Mouse (Mus musculus) neural tube, embryonic 11.5 days (tissue): ENCODE measurements at regions not wholly inside any gene's neighbourhood (a gene's known extent, or its start where the extent isn't known, plus 50 kb on each side); places are given as distances from the start of the nearest gene placed in this dataset.

ENCODE experiments used
- ATAC-seq: fragments of 200-750 bp; cut with Nextera tagmentation; 2 replicates; pipeline ENCODE4 v1.8.0; 2017; ENCODE audit warnings: moderate number of reproducible peaks, mild to moderate bottlenecking, moderate TSS enrichment, moderate library complexity; ENCODE audit not compliant: insufficient read depth, low FRiP score, low TSS enrichment
- DNase-seq: peaks from one replicate; pipeline ENCODE4 v3.0.0-alpha.2; 2015; ENCODE audit warnings: low spot score
- H3K27ac ChIP-seq: fragments of 300-500 bp; sonication (generic); 2 replicates; pipeline ENCODE4 v1.5.1; 2014; ENCODE audit warnings: low read depth, mild to moderate bottlenecking, low read length
- H3K27me3 ChIP-seq: fragments of 300-500 bp; sonication (generic); 2 replicates; pipeline ENCODE4 v1.6.1; 2014; ENCODE audit warnings: mild to moderate bottlenecking, low read length, mixed read lengths; ENCODE audit not compliant: control insufficient read depth, insufficient read depth
- H3K36me3 ChIP-seq: fragments of 300-500 bp; sonication (generic); 2 replicates; pipeline ENCODE4 v1.6.1; 2014; ENCODE audit warnings: mild to moderate bottlenecking, low read length, moderate library complexity, mixed read lengths; ENCODE audit not compliant: control insufficient read depth, insufficient read depth
- H3K4me1 ChIP-seq: fragments of 300-500 bp; sonication (generic); 2 replicates; pipeline ENCODE4 v1.6.1; 2014; ENCODE audit warnings: low read length, mixed read lengths; ENCODE audit not compliant: control insufficient read depth, insufficient read depth
- H3K4me2 ChIP-seq: fragments of 300-500 bp; sonication (generic); 2 replicates; pipeline ENCODE4 v1.6.1; 2014; ENCODE audit warnings: low read depth, mild to moderate bottlenecking, moderate library complexity
- H3K4me3 ChIP-seq: fragments of 300-500 bp; sonication (generic); 2 replicates; pipeline ENCODE4 v1.5.1; 2014; ENCODE audit warnings: low read depth, low read length
- H3K9ac ChIP-seq: fragments of 300-500 bp; sonication (generic); 2 replicates; pipeline ENCODE4 v1.6.1; 2014; ENCODE audit warnings: mild to moderate bottlenecking, low read length
- H3K9me3 ChIP-seq: fragments of 300-500 bp; sonication (generic); 2 replicates; pipeline ENCODE4 v1.6.1; 2016; ENCODE audit warnings: low read length; ENCODE audit not compliant: control insufficient read depth
- WGBS: fragments of 180-500 bp; shearing (Covaris S2); extraction: QIAGEN DNeasy Blood & Tissue Kit; methylation state at CpG from one replicate; pipeline ENCODE4 v1.1.7; 2014; 5-methylcytosine and 5-hydroxymethylcytosine counted together

DNA sequence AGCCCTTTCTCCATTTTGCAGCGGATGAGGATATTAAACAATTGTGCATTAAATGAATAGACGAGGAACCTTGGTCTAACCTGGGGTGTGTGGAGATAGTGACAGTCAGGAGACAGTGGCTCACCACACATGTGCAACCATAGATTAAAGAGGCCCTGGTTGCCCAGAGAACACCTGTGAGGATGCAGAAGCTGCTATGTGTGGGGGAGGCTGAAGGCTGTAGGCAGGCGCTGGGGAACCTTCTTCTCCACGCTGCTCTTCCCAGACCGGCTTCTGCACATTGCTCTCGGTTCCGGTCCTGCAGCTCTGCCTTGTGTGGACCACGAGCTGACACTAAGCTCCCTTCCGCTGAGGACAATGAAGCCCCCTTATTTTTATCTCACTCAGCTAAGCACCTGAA lies 412.1 kb upstream of the Adgrl2 start:
- Histone ChIP-seq H3K9ac (no peak overlapping the region), H3K4me1 (no peaks in the 10 kb centered on the region), H3K9me3 (no peaks in the 10 kb centered on the region), H3K4me3 (no peak overlapping the region), H3K27ac (no peak overlapping the region), H3K4me2 (no peak overlapping the region), H3K36me3 (no peaks in the 10 kb centered on the region), H3K27me3 (no peaks in the 10 kb centered on the region)
- WGBS: 89% methylated on average over 9 of the region's 9 CpGs
- no peak for DNase-seq
- no peak for ATAC-seq

DNA sequence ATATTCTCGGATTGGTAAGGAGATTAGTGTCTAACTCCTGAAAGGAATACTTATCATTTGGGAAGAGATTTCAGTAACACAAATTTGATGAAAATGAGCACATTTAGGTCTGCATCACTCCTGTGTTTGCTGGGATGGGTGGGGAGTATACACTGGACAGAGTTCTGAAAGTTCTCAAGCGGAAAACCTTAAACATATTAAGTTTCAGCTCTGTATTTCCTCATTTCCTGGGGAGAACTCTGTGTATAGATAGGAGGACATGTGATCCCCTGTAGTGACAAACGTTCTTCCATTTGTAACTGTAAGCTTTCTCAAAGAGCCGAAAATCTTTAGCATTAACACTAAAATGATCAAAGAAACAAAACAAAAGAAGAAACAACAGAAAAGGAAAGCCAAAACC lies 404.7 kb upstream of the Adgrl2 start:
- Histone ChIP-seq H3K9me3 (no peaks in the 10 kb centered on the region), H3K27me3 (no peaks in the 10 kb centered on the region), H3K27ac (no peak overlapping the region), H3K4me2 (no peak overlapping the region), H3K36me3 (no peaks in the 10 kb centered on the region), H3K9ac (no peak overlapping the region), H3K4me1 (no peaks in the 10 kb centered on the region), H3K4me3 (no peak overlapping the region)
- WGBS: 72% methylated on average over 4 of the region's 4 CpGs
- no peak for ATAC-seq
- no peak for DNase-seq

DNA sequence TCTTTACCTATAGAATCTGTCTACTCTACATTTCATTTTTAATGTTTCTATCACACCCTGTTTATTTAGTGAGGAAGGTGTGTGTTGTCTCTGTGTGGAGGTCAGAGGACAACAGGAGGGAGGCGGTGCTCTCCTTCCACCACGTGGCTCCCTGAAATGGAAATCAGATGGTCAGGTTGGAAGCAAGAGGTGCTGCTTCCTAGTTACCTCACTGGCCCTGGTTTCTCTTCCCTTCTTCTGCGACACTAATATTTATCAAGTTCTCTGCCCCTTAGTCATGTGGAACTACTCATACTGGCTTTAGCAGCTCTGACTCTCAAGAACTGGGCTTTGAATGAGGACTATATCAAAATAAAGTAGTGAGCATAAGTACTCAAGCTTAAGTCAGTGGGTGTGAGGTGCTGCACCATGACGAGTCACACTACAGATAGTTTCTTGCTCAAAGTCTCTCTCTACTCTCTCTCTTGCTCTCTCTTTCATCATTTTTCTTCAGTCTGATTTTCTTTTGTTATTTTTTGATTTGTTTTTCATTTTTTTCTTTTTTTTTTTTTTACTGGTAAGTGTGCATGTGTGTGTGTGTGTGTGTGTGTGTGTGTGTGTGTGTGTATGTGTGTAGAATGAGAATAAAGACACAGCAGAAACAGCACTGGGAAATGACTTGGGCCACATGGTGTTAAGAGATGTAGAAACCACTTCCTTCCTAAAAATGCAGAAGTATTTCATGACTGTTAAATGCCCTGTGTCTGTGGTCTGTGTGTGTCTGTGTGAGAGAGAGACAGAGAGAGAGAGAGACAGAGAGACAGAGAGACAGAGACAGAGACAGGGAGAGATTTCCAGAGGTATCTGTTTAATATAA lies 403.2 kb upstream of the Adgrl2 start:
- no peak overlapping the region for H3K4me3 ChIP-seq
- ATAC-seq (no peak), DNase-seq (no peak)
- no peak overlapping the region for H3K9ac ChIP-seq
- no peak overlapping the region for H3K4me2 ChIP-seq
- WGBS: 73% methylated on average over 4 of the region's 4 CpGs
- H3K27me3 ChIP-seq: no peaks in the 10 kb centered on the region
- no peaks in the 10 kb centered on the region for H3K4me1 ChIP-seq
- no peaks in the 10 kb centered on the region for H3K9me3 ChIP-seq
- H3K36me3 ChIP-seq: no peaks in the 10 kb centered on the region
- H3K27ac ChIP-seq: no peak overlapping the region

DNA sequence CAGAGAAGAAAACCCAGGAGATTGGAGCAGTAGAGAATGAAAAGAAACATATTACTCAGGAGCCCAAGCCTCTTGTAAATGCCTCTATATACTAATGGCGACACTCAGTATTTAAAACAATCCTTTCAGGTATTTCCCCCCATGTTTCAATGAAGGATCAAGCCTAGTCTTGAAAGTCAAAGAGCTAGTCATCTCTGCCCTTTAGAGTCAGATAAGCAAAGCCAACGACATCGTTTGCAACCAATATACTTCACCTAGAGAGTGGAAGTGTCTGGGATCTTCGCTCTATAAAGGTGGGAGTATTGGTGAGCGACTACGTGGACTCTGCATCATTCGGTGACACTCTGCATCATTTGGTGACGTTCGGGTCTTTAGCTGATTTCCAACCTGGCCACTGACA lies 401.8 kb upstream of the Adgrl2 start:
- no peaks in the 10 kb centered on the region for H3K27me3 ChIP-seq
- WGBS: 96% methylated on average over 9 of the region's 9 CpGs
- H3K4me3 ChIP-seq: no peak overlapping the region
- DNase-seq (no peak), ATAC-seq (no peak)
- no peaks in the 10 kb centered on the region for H3K9me3 ChIP-seq
- H3K4me2 ChIP-seq: no peak overlapping the region
- H3K4me1 ChIP-seq: no peaks in the 10 kb centered on the region
- no peak overlapping the region for H3K27ac ChIP-seq
- no peaks in the 10 kb centered on the region for H3K36me3 ChIP-seq
- H3K9ac ChIP-seq: no peak overlapping the region

DNA sequence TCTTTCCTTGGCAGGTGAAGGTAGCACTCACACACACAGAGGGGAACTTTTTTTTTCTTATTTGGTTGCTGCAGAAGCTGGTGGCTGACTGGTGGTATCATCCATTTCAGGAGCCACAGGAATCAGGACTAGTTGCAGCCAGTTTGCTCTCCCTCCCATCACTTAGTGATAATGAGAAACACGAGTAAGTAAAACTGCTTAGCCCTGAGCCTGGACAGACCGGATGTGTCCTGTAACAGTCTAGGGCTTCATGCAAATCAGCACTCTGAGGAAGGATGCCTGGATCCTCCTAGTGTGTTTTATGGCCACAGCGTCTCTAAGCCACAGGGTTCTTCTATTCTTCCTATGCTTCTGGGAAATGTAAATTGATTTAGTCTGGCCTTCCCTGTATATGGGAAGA lies 397.2 kb upstream of the Adgrl2 start:
- H3K4me2 ChIP-seq: no peak overlapping the region
- H3K27me3 ChIP-seq: no peaks in the 10 kb centered on the region
- no peak overlapping the region for H3K4me3 ChIP-seq
- H3K9me3 ChIP-seq: no peaks in the 10 kb centered on the region
- WGBS: 19% methylated on average over 3 of the region's 3 CpGs
- no peaks in the 10 kb centered on the region for H3K36me3 ChIP-seq
- no peak overlapping the region for H3K9ac ChIP-seq
- ATAC-seq (no peak), DNase-seq (no peak)
- no peaks in the 10 kb centered on the region for H3K4me1 ChIP-seq
- no peak overlapping the region for H3K27ac ChIP-seq

DNA sequence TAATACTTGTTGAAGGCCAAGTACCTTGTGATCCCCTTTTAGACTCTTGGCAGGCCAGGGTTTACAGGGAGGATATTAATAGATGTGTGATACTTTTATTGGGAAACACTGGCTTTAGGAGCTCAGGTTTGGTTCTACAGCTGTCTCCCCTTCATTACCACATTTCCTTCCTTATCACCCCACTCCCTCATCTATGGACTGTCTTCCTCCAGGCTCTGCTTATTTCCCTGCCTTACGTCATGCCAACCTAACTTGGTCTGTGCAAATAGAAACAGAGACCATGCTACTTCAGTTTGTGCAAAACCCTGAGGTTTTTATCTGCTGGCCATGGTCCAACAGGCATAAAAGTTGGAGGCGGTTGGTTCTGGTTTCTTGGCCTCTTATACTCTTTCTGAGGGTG lies 395.7 kb upstream of the Adgrl2 start:
- Histone ChIP-seq H3K9me3 (no peaks in the 10 kb centered on the region), H3K27ac (no peak overlapping the region), H3K4me1 (no peaks in the 10 kb centered on the region), H3K36me3 (no peaks in the 10 kb centered on the region), H3K4me3 (no peak overlapping the region), H3K4me2 (no peak overlapping the region), H3K27me3 (no peaks in the 10 kb centered on the region), H3K9ac (no peak overlapping the region)
- DNase-seq (no peak), ATAC-seq (no peak)
- 89% methylated on average over 2 of the region's 2 CpGs for WGBS

DNA sequence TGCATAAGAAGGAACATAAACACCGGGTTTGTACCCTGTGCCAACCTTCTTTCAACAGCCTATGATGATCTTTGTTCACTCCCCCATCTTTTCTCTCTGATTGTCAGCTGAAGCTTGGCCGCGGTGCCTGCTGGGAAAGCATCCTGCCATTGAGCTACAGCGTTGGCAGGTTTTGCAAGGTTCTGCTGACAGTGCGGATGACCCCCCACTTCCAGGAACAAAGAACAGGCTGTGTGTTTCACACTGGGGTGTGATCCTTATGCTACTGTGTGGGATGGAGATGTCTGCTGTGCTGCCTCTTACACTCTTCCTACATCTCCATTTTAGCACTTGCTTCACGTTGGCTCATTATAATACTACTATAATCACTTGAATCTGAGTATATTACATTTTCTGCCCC lies 395.0 kb upstream of the Adgrl2 start:
- Histone ChIP-seq H3K9ac (no peak overlapping the region), H3K27me3 (no peaks in the 10 kb centered on the region), H3K27ac (no peak overlapping the region), H3K4me1 (no peaks in the 10 kb centered on the region), H3K36me3 (no peaks in the 10 kb centered on the region), H3K4me2 (no peak overlapping the region), H3K4me3 (no peak overlapping the region), H3K9me3 (no peaks in the 10 kb centered on the region)
- 42% methylated on average over 6 of the region's 6 CpGs for WGBS
- DNase-seq (no peak), ATAC-seq (no peak)

DNA sequence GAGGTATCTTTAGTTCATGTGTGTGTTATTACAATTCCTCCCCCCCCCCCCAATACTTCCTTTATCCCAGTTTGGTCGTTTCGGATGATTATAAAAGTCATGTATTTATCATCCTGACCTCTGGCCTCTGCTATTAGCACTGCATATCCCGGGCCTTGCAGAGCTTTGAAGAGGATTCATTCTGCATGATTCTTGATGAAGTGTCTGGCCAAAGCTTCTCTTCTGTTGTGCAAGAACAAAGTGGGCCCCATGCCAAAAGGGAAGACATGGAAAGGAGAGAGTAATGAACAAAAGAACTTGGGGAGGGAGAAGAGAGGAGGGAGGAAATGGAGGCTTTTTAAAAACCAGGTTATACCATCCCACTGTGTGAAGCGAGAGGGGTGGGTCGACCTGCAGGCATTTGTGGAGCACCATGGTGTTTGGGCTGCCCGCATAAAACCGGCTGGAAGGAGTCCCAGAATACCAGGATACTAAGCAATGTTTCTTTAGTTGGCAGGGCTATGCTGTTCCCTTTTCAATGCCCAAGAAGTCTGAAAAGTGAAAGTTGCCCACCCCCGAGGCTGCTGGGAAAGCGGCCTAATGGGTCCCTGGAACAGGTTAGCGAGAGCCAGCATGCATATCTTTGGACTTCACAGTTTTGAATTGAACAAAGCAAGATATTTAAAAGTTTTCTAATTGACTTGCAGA lies 391.3 kb upstream of the Adgrl2 start:
- H3K9ac ChIP-seq: no peak overlapping the region
- WGBS: 78% methylated on average over 10 of the region's 10 CpGs
- no peak overlapping the region for H3K27ac ChIP-seq
- no peaks in the 10 kb centered on the region for H3K9me3 ChIP-seq
- H3K36me3 ChIP-seq: no peaks in the 10 kb centered on the region
- no peak overlapping the region for H3K4me3 ChIP-seq
- H3K4me2 ChIP-seq: no peak overlapping the region
- no peak for DNase-seq
- no peaks in the 10 kb centered on the region for H3K4me1 ChIP-seq
- no peaks in the 10 kb centered on the region for H3K27me3 ChIP-seq
- no peak for ATAC-seq

DNA sequence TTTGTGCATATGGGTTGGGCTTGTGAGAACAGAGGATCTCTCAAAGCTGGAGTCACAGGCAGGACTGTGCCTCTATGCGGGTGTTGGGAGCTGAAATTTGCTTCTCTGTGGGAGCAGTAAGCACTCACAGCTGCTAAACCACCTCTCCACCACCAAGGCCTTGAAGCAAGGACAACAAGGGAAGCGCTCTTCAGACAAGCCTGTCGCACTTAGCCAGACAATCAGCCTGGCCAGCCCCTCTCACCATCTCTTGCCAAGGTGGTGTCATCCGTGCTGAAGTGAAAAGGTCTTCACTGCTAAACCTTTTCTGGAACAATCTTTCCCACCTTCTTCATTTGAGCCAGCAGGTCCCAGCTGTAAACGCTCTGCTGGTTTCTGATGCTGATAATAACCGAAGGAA lies 390.7 kb upstream of the Adgrl2 start:
- no peaks in the 10 kb centered on the region for H3K27me3 ChIP-seq
- no peaks in the 10 kb centered on the region for H3K4me1 ChIP-seq
- H3K36me3 ChIP-seq: no peaks in the 10 kb centered on the region
- H3K4me3 ChIP-seq: no peak overlapping the region
- H3K27ac ChIP-seq: no peak overlapping the region
- H3K9me3 ChIP-seq: no peaks in the 10 kb centered on the region
- no peak for DNase-seq
- ATAC-seq: no peak
- H3K4me2 ChIP-seq: no peak overlapping the region
- 71% methylated on average over 6 of the region's 6 CpGs for WGBS
- H3K9ac ChIP-seq: no peak overlapping the region
